ENCODE assay signal across 29 mouse cellular contexts in the genomic region with DNA sequence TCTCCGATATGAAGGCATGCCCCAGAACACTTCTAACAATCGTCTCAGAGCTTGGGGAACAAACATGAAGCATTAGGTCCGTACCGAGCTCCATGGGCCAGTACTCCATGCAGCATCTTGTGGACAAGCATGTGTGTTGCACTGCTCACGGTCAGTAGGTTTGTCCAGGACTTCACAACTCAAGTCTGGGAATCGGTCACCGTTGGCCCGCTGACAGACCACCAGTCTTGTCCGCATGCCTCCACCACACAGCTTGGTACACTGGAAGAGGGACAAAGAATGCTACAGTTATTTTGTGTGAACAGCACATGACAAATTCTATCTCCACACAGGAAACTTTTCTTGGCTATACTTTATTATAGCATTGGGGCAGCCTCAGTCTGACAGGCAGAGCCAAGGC. TPM values are rescaled to one million over a fixed set of nuclear protein-coding genes. Genes with fewer than 3 reads are reported as not detected.
A peak's percentile ranks its signal among the peaks of the same experiment; 100 is the strongest.
DNase-seq lines count a peak whose midpoint lies in the region; ATAC-seq and TF ChIP-seq lines count a peak whose summit lies in the region.
"Had no signal": no experiment of that assay in that cellular context is flagged by ENCODE, and none has a peak within 500 bp of the region (broad histone marks: within the 10 kb centered on the region; RNA-seq: fewer than 3 reads in every experiment).

No protein-coding gene starts in this region.

- no peak for TF ChIP-seq CTCF in heart, adult 2 months (IDR thresholded peaks at IDR 0.05)
- 0 out of 2 replicates have a peak, but pooled peaks have one; percentile 3 for TF ChIP-seq CTCF in heart, postnatal 0 days (IDR thresholded peaks at IDR 0.05; ENCODE audit: low read depth)

- peak overlapping the region; percentile 78 for H3K27ac ChIP-seq in heart, adult 2 months
- H3K27ac ChIP-seq in heart, postnatal 0 days (ENCODE audit: low read depth) = peak overlapping the region; percentile 82
- H3K27ac ChIP-seq: embryonic facial prominence, embryonic 12.5 days; limb, embryonic 13.5 days; liver, embryonic 12.5 days had no signal

- peaks cover 31% of the 10 kb centered on the region for H3K36me3 ChIP-seq in heart, adult 2 months (ENCODE audit: control insufficient read depth, insufficient read depth, low read length)
- H3K36me3 ChIP-seq in heart, postnatal 0 days (replicated peaks; ENCODE audit: control insufficient read depth, insufficient read depth, low read length) = peaks cover 44% of the 10 kb centered on the region
- H3K36me3 ChIP-seq: midbrain, embryonic 15.5 days had no signal

- ATAC-seq in heart, postnatal 0 days (ENCODE audit: insufficient read depth, low read depth) = peak; percentile 36; the same call in 1 of the 2 replicates
- ATAC-seq: forebrain, postnatal 0 days; liver, embryonic 12.5 days; midbrain, embryonic 15.5 days had no signal

- no peak overlapping the region for H3K4me2 ChIP-seq in heart, postnatal 0 days (ENCODE audit: low read depth, low read length)
- H3K4me2 ChIP-seq: embryonic facial prominence, embryonic 12.5 days; hindbrain, embryonic 14.5 days; limb, embryonic 13.5 days; liver, embryonic 12.5 days; lung, embryonic 14.5 days; midbrain, embryonic 15.5 days had no signal

- intact Hi-C loops in heart, adult 2 months (cut with DNase I) = no loop called here
- intact Hi-C loops in left cerebral cortex, postnatal 4 days (cut with DNase I) = no loop called here
- intact Hi-C loops in heart, postnatal 14 days (cut with DNase I) = no loop called here

- H3K9ac ChIP-seq in heart, adult 2 months (ENCODE audit: low read depth, low read length) = no peak overlapping the region
- no peak overlapping the region for H3K9ac ChIP-seq in heart, postnatal 0 days (replicated peaks; ENCODE audit: low read depth, low read length)
- H3K9ac ChIP-seq: embryonic facial prominence, embryonic 12.5 days; forebrain, postnatal 0 days; hindbrain, embryonic 14.5 days; limb, embryonic 13.5 days; liver, embryonic 12.5 days; lung, embryonic 14.5 days; midbrain, embryonic 15.5 days had no signal

- H3K79me2 ChIP-seq in heart, adult 2 months (replicated peaks; ENCODE audit: control insufficient read depth, insufficient read depth, low read length) = no peaks in the 10 kb centered on the region

- H3K27me3 ChIP-seq in heart, adult 2 months (ENCODE audit: control insufficient read depth, insufficient read depth, low read length) = no peaks in the 10 kb centered on the region
- H3K27me3 ChIP-seq in heart, postnatal 0 days (ENCODE audit: control insufficient read depth, insufficient read depth, low read length) = no peaks in the 10 kb centered on the region
- H3K27me3 ChIP-seq: embryonic facial prominence, embryonic 12.5 days; limb, embryonic 13.5 days; liver, embryonic 12.5 days; midbrain, embryonic 15.5 days had no signal

- H3K9me3 ChIP-seq in heart, postnatal 0 days (replicated peaks; ENCODE audit: control insufficient read depth, low read length) = no peaks in the 10 kb centered on the region
- H3K9me3 ChIP-seq: embryonic facial prominence, embryonic 12.5 days; limb, embryonic 13.5 days; liver, embryonic 12.5 days; midbrain, embryonic 15.5 days had no signal

- H3K4me3 ChIP-seq in heart, adult 2 months = no peak overlapping the region
- no peak overlapping the region for H3K4me3 ChIP-seq in heart, postnatal 0 days (ENCODE audit: low read depth, low read length)
- H3K4me3 ChIP-seq: embryonic facial prominence, embryonic 12.5 days; layer of hippocampus, adult 2 months; limb, embryonic 13.5 days; liver, embryonic 12.5 days; midbrain, embryonic 15.5 days had no signal

- peaks cover 15% of the 10 kb centered on the region for H3K4me1 ChIP-seq in heart, adult 2 months (ENCODE audit: control insufficient read depth, insufficient read depth, low read length)
- peaks cover 38% of the 10 kb centered on the region for H3K4me1 ChIP-seq in heart, postnatal 0 days (ENCODE audit: control insufficient read depth, insufficient read depth)
- H3K4me1 ChIP-seq: liver, embryonic 12.5 days had no signal

- DNase-seq in heart, adult 2 months = peak; percentile 23 to 41
- DNase-seq in heart, adult 8-10 months (ENCODE audit: low spot score) = no peak
- DNase-seq in left cerebral cortex, postnatal 4 days = peak; percentile 48
- no peak for DNase-seq in left cerebral cortex, adult 8-10 months (ENCODE audit: low spot score in 2 of 2)
- DNase-seq in heart, postnatal 0 days (ENCODE audit: low spot score) = peak; percentile 60
- DNase-seq in heart, postnatal 14 days = peak; percentile 41 to 55
- DNase-seq in spleen, postnatal 10 days (ENCODE audit: low spot score in 2 of 2) = no peak
- DNase-seq: adrenal gland, adult 2 months; cerebellum, adult 11-12 months; cerebellum, postnatal 25 days; forebrain, postnatal 0 days; kidney, adult 8-10 months; kidney, postnatal 14 days; layer of hippocampus, postnatal 36 days; lung, embryonic 14.5 days; lung, postnatal 4 days had no signal

- TF ChIP-seq POLR2A in heart, adult 2 months (IDR thresholded peaks at IDR 0.05; ENCODE audit: insufficient read depth, low read depth, low read length) = no peak

- TF ChIP-seq EP300 in heart, adult 2 months (IDR thresholded peaks at IDR 0.05; ENCODE audit: insufficient read depth, low read depth, low read length) = 0 out of 2 replicates have a peak, but pooled peaks have one; percentile 37
- no peak for TF ChIP-seq EP300 in heart, postnatal 0 days (IDR thresholded peaks at IDR 0.05; ENCODE audit: low read depth)

- WGBS in heart, adult 2 months = 69% methylated on average over 9 of the region's 9 CpGs
- 62% methylated on average over 9 of the region's 9 CpGs for WGBS in heart, postnatal 0 days

RNA-seq across cellular contexts. Expression of a gene that starts 19.9 kb away (rescaled TPM):
- total RNA-seq in heart, adult 2 months (2021) = under 1 TPM; 0.36 to 0.52 TPM
- polyA plus RNA-seq in heart, adult 2 months (2012; rRNA removed) = 0.12 and 0.56 TPM in 2 replicates
- total RNA-seq in heart, adult 8-10 months (2022) = under 1 TPM; 0.20 to 0.72 (median 0.27) TPM
- not detected for total RNA-seq in left cerebral cortex, postnatal 4 days (2021)
- total RNA-seq in left cerebral cortex, adult 8-10 months (2022) = under 1 TPM in 1 of 4 experiments, not detected in 3; 0.06 TPM
- 0.15 and 0.35 TPM in 2 replicates for total RNA-seq in heart, postnatal 0 days (2014; rRNA removed; ENCODE audit: low replicate concordance)
- polyA plus RNA-seq in heart, postnatal 0 days (2015; fragmentation: Nextera tagmentation; extraction: Ambion mirVana) = 0.26 TPM in 2 replicates
- under 1 TPM; 0.36 to 0.37 TPM for total RNA-seq in heart, postnatal 14 days (2021)
- total RNA-seq: forebrain, postnatal 0 days; granulocyte monocyte progenitor cell, adult 5-6 weeks; layer of hippocampus, adult 2 months; layer of hippocampus, postnatal 36 days; left cerebral cortex, postnatal 14 days; megakaryocyte-erythroid progenitor cell, adult 5-6 weeks; MEL had no signal
- polyA plus RNA-seq: C2C12; forebrain, embryonic 11.5 days; forebrain, postnatal 0 days; liver, embryonic 12.5 days; midbrain, embryonic 15.5 days had no signal

RNA-seq across cellular contexts. Expression of a gene that starts 32.9 kb away (rescaled TPM):
- total RNA-seq in heart, adult 2 months (2021) = under 1 TPM in 1 of 2 experiments, not detected in 1; 0.30 TPM
- 0.06 TPM in 1 of 2 replicates, not detected in the other for polyA plus RNA-seq in heart, adult 2 months (2012; rRNA removed)
- under 1 TPM; 0.11 to 0.22 (median 0.16) TPM for total RNA-seq in heart, adult 8-10 months (2022)
- under 1 TPM in 1 of 2 experiments, not detected in 1; 0.16 TPM for total RNA-seq in left cerebral cortex, postnatal 4 days (2021)
- not detected for total RNA-seq in left cerebral cortex, adult 8-10 months (2022)
- 0.46 TPM in 2 replicates for total RNA-seq in heart, postnatal 0 days (2014; rRNA removed; ENCODE audit: low replicate concordance)
- 1.3 and 1.7 TPM in 2 replicates for polyA plus RNA-seq in heart, postnatal 0 days (2015; fragmentation: Nextera tagmentation; extraction: Ambion mirVana)
- total RNA-seq in heart, postnatal 14 days (2021) = under 1 TPM; 0.12 to 0.22 TPM
- total RNA-seq: granulocyte monocyte progenitor cell, adult 5-6 weeks; left cerebral cortex, postnatal 14 days; megakaryocyte-erythroid progenitor cell, adult 5-6 weeks; MEL had no signal
- polyA plus RNA-seq: C2C12; urinary bladder, adult 2 months had no signal

Comparison
In these comparisons a context has a peak if more than half of its experiments do, and no peak if none do; other contexts are left out.
1. DNase-seq: peak in heart, adult 2 months (2 of 2), left cerebral cortex, postnatal 4 days (single experiment), heart, postnatal 0 days (single experiment) and heart, postnatal 14 days (2 of 2); none in heart, adult 8-10 months (single experiment), left cerebral cortex, adult 8-10 months (0 of 2) and spleen, postnatal 10 days (0 of 2).